Mouse (Mus musculus): Measurements from ENCODE around the gene Mxra7.
A peak's percentile ranks its signal among the peaks of the same experiment; 100 is the strongest.
"Not testable (repeated sequence)": the region's sequence is repeated elsewhere in the genome, so short reads cannot be mapped to it uniquely, and the experiment has no call there.

Gene Mxra7

DNA sequence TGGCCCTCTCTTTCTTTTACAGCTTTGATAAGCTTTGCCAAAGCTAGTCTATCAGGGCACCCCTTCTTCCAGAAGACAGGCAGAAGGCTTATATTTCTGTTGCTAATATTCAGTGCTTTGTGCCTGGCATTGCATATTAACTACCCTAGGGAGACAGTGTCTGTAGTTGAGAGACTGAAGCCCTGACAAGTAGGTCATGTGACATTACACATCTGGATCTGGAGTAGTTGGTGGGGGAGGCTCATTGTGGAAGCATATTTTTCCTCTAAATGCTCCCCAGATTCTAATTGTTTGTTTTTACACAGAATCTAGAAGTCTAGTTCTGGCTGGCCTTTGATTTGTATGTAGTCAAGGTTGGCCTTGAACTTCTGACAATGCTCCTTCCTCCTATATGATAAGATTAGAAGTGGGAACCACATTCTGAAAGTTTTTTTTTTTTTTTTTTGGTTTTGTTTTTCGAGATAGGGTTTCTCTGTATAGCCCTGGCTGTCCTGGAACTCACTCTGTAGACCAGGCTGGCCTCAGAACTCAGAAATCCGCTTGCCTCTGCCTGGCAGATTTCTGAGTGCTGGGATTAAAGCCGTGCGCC lies 18.8 kb upstream of the Mxra7 start:
- no peak for DNase-seq

DNA sequence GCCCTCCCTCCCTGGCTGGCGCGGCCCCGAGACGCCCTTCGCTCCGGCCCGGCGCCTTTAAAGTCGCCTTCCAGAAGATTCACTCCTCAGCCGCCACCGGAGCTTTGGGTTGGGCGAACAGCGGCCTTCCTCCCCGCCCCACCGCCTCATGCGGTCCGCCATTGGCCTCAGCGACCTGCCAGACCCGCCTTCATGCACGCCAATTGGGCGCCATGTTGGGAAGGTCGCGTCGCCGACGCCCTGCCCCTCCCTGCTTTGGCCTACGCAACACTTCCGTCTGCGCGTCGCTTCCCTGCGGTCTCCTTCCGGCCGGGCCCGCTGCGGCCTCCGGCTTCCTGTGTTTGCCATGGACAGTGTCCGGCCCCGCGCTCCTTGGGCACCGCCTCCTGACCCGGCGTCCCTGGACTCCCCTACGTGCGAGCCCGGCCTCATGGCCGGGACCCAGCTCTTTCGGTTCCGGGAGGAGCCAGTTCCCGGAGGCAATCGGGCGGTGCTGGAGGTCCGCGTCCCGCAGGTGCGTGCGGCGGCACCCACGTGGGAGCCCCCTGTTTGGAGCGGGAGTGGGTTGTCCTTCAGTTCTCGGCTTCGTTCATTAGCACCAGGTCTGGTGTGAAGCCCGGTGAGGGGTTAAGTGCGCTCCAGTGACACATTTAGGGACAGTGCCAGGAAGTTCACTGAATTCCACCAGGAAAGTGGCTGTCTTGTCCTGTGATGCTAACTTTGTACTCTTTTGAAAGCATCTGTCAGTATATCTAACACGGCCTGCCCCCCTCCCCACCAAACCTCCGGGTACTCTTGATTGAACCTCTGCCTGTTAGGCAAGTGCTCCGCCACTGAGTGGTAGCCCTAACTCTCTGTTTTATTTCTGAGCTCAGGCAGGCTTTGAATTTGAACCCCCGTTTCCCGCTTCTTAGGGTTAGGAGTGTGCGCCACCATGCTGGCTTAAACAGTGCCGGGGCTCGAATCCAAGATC lies 15.7 kb upstream of the Mxra7 start, which contains the start of the genes Mettl23 and Jmjd6:
Mettl23 (plus strand) TSS at position 18 of the 973 bp plus-strand sequence.
Jmjd6 (minus strand) TSS at position 189 of the 973 bp plus-strand sequence.
- peak; percentile 96 for DNase-seq

DNA sequence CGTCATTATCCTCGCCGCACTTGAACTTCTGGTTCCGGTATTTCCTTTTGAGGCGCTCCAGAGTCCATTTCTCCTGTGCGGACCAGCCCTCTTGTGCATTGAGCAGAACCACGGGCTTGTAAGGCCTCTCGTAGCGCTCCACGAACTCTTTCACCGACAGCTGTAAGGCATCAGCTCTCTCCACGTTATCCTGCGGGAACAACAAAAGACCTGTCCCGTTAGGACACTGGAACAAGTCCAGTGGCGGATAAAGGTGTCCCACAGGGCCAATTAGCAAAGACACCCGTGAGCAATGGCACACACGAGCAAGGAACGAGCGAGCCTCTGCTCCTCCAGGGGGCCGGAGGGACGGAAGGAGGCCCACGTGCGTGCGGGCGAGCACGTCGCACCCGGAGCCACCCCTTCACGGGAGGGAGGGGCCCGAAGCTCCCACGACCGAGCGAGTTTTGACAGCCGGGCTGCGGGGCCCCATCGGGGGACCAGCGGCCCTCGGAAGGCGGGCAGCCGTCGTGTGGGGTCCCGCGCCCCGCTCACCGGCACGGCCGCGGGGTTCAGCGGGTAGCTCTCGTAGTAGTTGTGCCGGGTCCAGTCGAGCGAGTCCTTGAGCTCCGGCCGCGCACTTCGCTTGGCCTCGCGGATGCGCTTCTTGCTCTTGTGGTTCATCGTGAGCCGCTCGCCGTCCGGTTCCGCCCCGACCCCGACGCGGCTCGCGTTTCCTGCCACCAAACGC lies 14.8 kb upstream of the Mxra7 start:
- DNase-seq: peak; percentile 63

DNA sequence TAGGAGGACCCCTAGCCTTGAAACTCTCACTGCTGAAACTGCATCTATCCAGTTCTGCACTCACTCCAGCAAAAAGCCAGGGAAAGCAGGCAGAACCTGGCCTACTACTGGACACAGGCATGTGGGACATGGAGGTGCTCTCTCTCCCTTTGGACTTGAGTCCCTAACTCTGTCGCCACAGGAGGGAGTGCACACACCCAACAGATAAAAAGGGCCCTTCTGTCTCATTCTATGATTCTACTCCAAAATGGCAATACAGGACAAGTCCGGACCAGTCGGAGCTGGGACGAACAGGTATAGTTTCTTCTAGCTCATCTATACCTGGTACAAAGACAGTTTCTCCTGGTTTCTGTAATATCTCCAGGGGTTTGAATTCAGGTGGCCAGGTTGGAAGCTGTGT lies 12.9 kb upstream of the Mxra7 start:
- DNase-seq: no peak

DNA sequence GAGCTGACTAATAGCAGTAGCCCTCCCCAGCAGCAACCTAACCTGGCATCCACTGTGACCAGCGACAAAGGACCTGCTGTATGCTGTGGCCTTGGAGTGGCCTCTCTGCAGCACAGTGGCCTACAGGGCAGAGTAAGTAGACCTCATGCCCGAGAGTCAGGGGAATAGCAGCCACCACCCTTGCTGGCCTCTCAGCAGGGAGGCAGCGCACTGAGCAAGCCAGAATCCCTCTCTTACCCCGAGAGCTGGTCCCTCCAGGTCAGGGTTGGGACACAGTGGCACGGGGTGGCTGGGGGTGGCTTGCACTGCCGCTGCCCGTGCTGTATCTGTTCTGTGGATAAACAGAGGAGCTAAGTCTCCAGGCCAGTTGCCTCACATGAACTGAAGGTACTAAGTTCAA lies 11.8 kb upstream of the Mxra7 start:
- DNase-seq: no peak

DNA sequence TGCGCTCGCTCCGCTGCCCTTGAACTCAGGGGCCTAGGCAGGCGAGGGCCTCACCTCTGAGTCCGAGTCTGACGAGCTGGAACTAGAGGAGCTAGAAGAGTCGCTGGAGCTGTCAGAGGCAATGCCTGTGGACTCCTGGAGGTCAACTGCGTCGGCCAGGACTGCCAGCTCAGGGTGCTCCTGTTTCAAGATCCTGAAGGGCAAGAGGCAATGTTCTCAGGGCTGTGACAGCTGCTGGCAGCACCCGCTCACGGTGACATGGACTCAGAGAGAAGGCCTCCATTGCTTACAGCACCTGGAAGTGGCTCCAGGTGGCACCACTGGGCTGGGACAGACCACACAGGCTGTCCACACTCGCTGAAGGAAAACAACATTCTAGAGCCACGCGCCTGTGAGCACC lies 11.1 kb upstream of the Mxra7 start:
- DNase-seq: no peak

DNA sequence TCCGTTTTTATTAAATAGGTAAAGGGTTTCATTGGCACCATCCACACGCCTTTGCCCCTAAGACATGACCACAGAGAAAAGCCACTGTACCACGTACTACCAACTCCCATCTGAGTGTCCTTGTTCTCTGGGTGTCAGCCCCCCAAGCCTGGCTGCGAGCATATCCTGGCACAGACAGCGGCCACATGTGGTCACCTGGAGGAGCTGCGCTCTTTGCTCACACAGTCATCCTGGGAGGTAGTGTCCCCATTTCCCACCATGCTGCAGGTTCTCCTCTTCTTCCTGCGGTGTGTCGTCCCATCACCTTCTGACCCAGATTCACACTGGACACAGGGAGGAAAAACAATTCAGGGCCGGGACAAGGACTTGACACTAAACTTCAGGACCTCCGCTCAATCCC lies 9.6 kb upstream of the Mxra7 start:
- no peak for DNase-seq

DNA sequence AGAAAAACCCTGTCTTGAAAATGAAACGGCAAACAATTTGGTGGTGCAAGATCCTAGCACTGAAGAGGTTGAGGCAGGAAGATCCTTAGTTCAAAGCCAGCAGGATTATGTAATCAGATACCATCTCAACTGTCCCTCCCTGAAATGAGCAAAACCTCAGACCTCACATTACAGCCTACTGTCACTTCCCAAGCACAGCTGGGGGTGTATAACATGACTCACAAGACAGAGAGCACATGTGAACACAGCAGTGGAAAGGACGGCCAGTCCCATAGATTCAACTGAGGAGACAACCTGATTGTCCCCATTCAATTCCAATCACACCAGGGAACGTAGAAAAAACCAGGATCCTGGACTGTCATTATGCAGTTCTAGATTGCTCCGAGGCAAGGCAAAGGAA lies 8.4 kb upstream of the Mxra7 start:
- no peak for DNase-seq

DNA sequence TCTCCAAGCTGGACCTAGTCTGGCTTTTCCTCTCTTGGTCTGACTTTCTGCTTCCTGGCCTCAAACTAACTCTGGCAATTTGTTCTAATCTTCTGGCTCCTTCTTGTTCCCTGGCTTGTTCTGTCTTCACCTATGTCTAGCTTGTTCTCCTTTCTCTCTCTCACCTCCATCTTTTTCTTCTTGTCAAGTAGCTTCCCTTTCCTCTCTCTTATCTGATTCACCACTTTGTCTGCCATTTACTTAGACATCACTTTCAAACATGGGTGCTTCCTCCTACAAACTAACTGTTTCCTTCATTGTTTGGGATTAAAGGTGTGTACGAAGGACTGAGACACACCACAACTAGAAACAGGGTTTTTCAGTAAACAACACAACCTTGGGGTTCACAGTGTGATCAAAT lies 7.1 kb upstream of the Mxra7 start:
- DNase-seq: no peak

DNA sequence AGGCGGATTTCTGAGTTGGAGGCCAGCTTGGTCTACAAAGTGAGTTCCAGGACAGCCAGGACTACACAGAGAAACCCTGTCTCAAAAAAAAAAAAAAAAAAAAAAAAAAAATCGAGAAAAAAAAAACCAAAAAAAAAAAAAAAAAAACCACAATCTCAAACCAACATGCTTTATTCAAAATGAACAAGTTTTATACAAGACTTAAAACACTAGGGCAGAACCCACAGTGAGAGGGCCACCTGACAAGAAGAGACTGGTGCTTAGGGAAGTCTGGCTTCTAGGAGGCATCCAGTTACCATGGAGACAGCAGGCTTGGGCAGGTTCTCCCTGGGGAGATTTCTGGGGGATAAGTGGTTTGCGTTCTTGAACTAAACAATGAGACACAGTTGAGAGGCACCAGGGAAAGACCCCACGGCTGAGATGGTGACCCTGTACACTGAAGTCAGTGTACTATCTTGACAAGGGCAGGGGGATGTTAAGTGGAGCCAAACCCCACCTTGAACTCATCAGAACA lies 4.4 kb upstream of the Mxra7 start:
- DNase-seq: no peak

DNA sequence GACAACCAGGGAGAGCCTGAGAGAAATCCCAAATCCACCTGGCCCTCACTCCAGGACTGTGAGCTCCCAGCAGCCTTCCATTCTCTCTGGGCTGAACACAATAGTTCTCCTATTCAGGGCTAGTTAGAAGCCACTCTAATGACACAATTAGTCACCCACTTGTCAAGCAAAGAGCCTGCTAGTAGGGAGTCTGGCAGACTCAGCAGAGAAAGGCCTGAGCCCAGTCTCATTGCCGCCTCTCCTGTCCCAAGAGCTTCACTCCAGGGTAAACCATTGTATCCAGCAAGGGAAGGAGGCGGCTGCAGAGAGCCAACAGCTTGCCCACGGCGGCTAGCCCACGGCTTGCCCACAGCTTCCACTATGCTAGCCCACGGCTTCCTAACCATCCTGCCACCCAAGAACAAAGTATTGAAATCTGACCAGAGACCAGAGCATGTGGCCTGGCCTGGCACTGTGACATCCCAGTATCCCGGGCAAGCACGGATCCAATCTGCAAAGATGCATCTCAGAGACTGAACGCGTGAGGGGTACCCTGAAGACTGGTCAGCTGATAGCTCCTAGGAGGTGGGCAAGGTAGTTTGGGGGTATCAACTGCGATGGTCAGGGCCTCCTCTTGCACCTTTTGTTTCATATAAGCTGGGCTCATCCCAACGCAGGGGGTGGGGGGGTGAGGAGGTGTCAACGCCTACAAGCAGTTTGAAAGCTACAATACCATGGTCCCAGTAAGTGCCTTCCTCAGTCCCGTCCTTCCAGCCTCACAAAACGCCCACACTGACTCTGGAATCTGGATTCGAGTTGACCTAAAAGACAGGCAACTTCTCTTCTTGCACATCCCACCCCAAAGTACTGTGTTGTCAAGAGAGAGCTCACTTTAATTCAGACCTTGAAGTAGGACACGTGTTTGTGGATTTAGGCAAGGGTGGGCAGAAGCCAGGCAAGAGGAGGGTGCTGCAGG lies 1.0 kb downstream of the Mxra7 start:
- DNase-seq: no peak

DNA sequence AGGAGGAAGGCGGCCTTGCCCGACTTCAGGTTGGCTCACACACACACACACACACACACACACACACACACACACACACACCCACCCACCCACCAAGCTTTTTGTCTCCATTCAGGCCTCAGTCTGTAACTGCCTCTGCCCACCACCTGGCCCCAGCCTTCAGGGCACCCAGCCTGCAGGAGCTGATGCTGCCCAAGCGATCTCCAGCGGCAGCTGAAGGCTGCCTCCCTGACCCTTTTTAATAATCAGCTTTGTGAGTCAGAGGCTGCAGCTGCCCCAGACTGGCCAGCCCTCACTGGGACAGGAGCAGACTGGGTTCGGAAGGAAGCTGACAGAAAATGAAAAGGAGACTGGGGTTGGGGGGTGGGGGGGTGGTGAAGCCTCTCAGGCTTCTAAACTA lies 2.6 kb downstream of the Mxra7 start:
- DNase-seq: no peak

DNA sequence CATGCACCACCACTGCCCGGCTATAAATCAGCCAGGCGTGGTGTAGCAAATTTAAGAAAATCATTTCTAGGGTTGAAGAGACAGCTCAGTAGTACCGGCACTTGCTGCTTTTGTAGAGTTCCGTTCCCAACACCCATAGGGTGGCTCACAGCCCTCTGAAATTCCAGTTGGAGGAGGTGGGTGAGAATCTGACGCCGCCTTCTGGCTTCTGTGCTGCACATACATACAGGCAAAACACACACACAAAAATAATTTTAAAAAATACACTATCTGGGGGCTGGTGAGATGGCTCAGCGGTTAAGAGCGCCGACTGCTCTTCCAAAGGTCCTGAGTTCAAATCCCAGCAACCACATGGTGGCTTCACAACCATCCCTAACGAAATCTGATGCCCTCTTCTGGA lies 4.0 kb downstream of the Mxra7 start:
- DNase-seq: not testable (repeated sequence)

DNA sequence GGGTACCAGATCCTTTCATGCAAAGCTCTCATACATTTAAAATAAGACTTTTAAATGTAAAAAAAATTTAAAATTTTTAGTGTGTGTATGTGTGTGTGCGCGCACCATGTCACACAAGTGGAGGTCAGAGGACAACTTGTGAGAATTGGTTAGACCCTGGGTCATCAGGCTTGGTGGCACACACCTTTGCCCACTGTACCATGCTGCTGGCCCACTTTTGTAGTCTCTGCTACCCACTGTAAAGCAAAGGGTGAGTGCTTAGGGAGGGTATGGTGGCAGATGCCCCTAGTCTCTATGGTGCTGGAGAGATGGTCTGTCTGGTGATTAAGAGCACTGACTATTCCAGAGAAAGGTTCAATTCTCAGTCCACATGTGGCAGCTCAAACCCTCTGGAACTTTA lies 4.6 kb downstream of the Mxra7 start:
- DNase-seq: no peak

DNA sequence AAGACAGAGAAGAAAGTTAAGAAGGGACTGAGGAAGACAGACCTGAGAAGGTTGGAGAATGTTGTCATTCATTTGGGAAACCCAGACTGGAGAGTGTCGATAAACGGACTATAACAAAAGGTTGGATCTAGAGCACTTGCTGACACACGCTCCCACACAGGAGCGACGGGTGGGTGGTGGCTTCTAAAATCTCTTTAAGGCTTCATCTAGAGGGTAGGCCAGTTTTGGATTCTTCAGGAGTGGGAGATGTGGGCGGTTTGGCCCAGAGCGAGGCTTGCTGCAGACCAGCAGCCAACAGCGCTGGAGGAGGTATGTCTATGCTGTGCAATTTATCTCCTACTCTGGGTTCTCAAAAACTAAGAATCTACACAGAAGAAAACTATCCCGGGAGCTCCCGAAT lies 5.2 kb downstream of the Mxra7 start:
- DNase-seq: no peak

DNA sequence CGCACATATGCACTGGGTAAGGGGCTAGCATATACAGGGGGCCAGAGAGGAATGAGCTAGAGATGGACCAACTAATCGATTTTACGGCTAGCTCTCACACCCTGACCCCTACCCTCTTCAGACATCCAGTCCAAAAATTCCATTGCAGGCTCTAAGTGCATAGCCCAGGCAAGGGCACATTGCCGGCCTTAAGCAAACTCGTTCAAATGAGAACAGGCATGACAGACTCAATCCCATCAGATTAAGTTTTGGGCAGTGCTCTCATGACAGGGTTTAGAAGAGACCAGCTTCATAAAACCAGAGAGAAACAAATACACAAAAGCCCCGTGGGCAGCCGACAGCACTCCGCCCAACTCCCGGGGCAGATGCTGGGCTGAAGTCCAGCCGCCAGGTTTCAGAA lies 5.6 kb downstream of the Mxra7 start:
- no peak for DNase-seq

DNA sequence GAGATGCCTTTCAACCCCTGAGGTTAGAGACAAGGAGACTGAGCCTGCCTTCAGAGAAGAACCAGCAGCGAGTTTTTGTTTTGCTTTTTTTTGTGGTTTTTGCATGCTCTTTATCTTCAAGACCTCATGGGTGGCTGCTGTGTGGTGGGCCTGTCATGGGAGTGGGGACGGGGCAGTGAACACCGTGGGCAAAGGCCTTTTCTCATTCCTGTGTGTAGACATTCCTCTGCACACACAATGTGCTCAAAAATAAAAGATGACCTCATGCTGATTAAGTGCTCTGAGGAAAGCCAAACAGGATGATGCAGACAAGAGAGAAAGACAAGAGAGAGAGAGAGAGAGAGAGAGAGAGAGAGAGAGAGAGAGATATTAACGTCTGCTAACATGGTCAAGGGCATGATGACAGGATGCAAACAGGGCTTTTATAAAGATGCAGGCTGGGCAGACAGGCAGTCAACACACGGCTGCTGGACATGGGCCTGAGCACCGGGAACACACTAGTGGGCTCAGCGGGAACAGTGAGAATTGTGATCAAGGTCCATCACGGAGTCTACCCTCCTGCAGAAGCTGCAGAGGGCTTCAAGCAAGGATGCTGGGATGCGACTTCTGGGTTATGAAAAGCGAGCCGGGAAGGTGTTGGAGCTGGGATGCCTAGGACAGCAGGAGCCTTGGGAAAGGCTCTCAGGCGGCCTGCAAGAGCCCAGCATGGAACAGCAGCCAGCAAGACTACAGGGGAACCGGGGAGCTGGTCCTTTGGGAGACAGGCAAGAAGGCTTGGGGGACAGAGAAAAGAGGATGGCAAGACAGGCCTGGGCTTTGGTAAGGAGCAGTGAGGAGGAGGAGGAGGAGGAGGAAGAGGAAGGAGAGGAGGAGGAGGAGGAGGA lies 6.5 kb downstream of the Mxra7 start:
- DNase-seq: no peak

DNA sequence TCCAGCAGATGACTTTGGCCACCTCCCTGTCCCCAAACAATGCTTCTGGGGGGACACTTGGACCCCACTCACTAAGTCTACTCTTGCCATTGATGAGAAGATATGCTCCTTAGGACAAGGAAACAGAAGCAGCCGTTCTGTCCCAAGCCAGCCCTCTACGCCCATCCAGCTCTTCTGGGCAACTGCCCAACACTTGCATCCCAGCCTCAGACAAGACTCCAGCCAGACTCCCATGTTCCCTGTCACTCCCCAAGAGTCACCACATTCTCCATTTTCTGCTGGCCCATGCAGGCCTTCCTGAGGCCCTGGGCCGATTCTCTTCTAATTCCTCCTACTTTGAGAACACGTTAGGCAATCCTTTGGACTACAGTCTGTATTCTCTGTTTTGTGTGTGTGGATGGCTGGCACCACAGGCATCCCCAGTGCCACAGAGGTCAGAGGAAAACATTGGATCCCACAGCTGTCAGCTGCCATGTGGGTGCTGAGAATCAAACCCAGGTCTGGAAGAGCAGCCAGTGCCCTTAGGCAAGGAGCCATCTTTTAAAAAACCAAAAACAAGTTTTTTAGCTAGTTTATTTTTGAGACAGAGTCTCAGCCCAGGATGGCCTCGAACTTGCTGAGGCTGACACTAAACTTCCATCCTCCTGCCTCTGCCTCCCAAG lies 7.8 kb downstream of the Mxra7 start:
- peak; percentile 58 for DNase-seq

DNA sequence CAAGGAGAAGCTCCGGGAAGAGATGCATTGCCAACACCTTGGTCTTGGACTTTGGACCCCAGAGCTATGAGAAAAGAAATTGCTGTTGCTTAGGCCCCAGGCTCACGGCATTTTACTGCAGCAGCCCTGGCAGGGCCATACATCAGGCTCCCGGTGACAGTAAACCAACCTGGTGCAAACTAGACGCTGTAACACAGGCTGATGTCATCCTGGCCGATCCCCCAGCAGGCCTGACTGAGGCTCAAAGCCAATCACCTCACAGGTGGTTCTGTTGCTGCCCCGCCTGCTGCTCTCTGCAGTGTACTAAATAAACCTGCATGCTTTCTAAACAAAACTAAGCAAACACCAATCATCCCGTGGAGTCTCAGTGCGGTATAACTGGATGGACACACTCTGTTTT lies 9.1 kb downstream of the Mxra7 start:
- no peak for DNase-seq

DNA sequence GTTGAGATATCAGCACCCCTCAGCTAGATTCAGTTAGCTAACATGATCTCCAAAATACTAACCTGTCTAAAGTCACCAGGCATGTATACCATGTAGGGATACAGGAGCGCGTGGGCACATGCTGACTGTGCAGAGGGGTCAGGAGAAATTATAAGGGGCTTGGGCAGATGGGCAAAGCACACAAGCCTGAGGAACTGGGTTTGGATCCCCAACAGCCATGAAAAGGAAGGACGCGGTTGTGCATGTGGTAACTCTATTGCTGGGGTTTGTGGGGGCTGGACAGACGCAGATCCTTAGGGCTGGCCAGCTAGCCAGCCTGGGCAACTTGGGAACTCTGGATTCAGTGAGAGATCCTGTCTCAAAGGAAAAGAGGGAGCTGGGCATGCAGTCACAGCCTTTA lies 10.3 kb downstream of the Mxra7 start:
- no peak for DNase-seq

DNA sequence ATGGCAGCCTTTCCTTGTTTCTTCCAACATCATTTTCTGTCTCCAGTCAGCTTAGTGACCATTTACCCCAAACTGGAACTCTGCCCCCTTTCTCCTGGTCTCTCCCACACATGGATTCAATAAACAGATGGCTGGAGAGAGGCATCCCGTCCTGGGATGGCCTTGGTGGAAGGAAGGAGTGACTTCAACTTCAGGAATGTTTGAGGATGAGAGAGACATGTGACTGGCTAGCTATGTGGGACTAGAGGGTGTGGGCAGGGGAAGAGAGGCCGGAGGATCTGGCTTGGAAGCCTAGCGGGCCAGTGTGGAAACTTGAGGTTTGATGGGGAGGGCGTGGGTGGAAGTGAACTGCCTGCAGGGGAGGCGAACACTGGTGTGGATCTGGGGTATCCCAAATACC lies 11.1 kb downstream of the Mxra7 start:
- peak; percentile 44 for DNase-seq
